19 mouse cellular contexts compared by ENCODE assay signal in genomic region chr3:101628255-101628654, GRCm38 (mm10). TPM values are rescaled to one million over a fixed set of nuclear protein-coding genes. Genes with fewer than 3 reads are reported as not detected.
A peak's percentile ranks its signal among the peaks of the same experiment; 100 is the strongest.
DNase-seq lines count a peak whose midpoint lies in the region; ATAC-seq and TF ChIP-seq lines count a peak whose summit lies in the region.
"Had no signal": no experiment of that assay in that cellular context is flagged by ENCODE, and none has a peak within 500 bp of the region (broad histone marks: within the 10 kb centered on the region; RNA-seq: fewer than 3 reads in every experiment).

No protein-coding gene starts in this region.

- no peaks in the 10 kb centered on the region for H3K4me1 ChIP-seq in lung, embryonic 14.5 days (ENCODE audit: insufficient read depth)
- H3K4me1 ChIP-seq: embryonic facial prominence, embryonic 12.5 days; forebrain, embryonic 12.5 days; liver, embryonic 12.5 days had no signal

- H3K9ac ChIP-seq in lung, embryonic 14.5 days, result no peak overlapping the region
- H3K9ac ChIP-seq: embryonic facial prominence, embryonic 12.5 days; forebrain, embryonic 12.5 days; liver, embryonic 12.5 days had no signal

- no peak overlapping the region for H3K4me3 ChIP-seq in lung, embryonic 14.5 days (ENCODE audit: low read depth, low read length)
- H3K4me3 ChIP-seq: embryonic facial prominence, embryonic 12.5 days; forebrain, embryonic 12.5 days; limb, embryonic 10.5 days; liver, embryonic 12.5 days had no signal

- no peak overlapping the region for H3K27ac ChIP-seq in lung, embryonic 14.5 days (ENCODE audit: low read depth)
- H3K27ac ChIP-seq: embryonic facial prominence, embryonic 12.5 days; forebrain, embryonic 12.5 days; limb, embryonic 10.5 days; liver, embryonic 12.5 days; stomach, postnatal 0 days had no signal

- H3K36me3 ChIP-seq in lung, embryonic 14.5 days (ENCODE audit: insufficient read depth), result no peaks in the 10 kb centered on the region
- H3K36me3 ChIP-seq: embryonic facial prominence, embryonic 12.5 days; forebrain, embryonic 12.5 days; limb, embryonic 10.5 days; liver, embryonic 12.5 days had no signal

- no peak for DNase-seq in frontal cortex, postnatal 10 days (ENCODE audit: low spot score in 2 of 2)
- DNase-seq in lung, embryonic 14.5 days, result peak; percentile 41
- no peak for DNase-seq in lung, postnatal 36 days
- DNase-seq in brain, adult 2 months (ENCODE audit: low read depth, low spot score), result peak; percentile 93
- peak; percentile 84 for DNase-seq in telencephalon, adult 2 months (ENCODE audit: low read depth, low spot score)
- no peak for DNase-seq in kidney, adult 11 months
- DNase-seq: cerebellum, adult 11-12 months; gastrocnemius, postnatal 25 days; kidney, adult 9 months; kidney, postnatal 4 days; thymus, postnatal 36 days had no signal

- H3K27me3 ChIP-seq in lung, embryonic 14.5 days (ENCODE audit: insufficient read depth, low read length), result no peaks in the 10 kb centered on the region
- H3K27me3 ChIP-seq: embryonic facial prominence, embryonic 12.5 days; forebrain, embryonic 12.5 days; liver, embryonic 12.5 days had no signal

- 76% methylated on average over 2 of the region's 2 CpGs for WGBS in lung, embryonic 14.5 days

- ATAC-seq in frontal cortex, adult (ENCODE audit: low TSS enrichment), result peak; percentile 95
- no peak for ATAC-seq in lung, embryonic 14.5 days (ENCODE audit: insufficient read depth)
- ATAC-seq: CD4-positive, CD25-positive, alpha-beta regulatory T cell, adult 4 months; liver, embryonic 12.5 days had no signal

- TF ChIP-seq CTCF in lung, embryonic 14.5 days (IDR thresholded peaks at IDR 0.05; ENCODE audit: low read depth), result no peak

- no peak overlapping the region for H3K4me2 ChIP-seq in lung, embryonic 14.5 days
- H3K4me2 ChIP-seq: embryonic facial prominence, embryonic 12.5 days; forebrain, embryonic 12.5 days; heart, embryonic 11.5 days; liver, embryonic 12.5 days had no signal

- no peaks in the 10 kb centered on the region for H3K9me3 ChIP-seq in lung, embryonic 14.5 days (ENCODE audit: low read depth, low read length)
- H3K9me3 ChIP-seq: embryonic facial prominence, embryonic 12.5 days; forebrain, embryonic 12.5 days; limb, embryonic 10.5 days; liver, embryonic 12.5 days had no signal

RNA-seq across cellular contexts. Expression of gene Atp1a1, which starts 23.8 kb away (rescaled TPM):
- 150 and 155 TPM in 2 replicates for polyA plus RNA-seq in lung, embryonic 14.5 days (2014; fragmentation: Nextera tagmentation; extraction: Ambion mirVana)

Comparison
In these comparisons a context has a peak if more than half of its experiments do, and no peak if none do; other contexts are left out.
1. DNase-seq: peak in lung, embryonic 14.5 days (single experiment), brain, adult 2 months (single experiment) and telencephalon, adult 2 months (single experiment); none in frontal cortex, postnatal 10 days (0 of 2), lung, postnatal 36 days (single experiment) and kidney, adult 11 months (single experiment).